Mouse (Mus musculus): ENCODE measurements around the gene Scn3a.
"Not testable (repeated sequence)": the region's sequence is repeated elsewhere in the genome, so short reads cannot be mapped to it uniquely, and the experiment has no call there.

Scn3a gene

DNA sequence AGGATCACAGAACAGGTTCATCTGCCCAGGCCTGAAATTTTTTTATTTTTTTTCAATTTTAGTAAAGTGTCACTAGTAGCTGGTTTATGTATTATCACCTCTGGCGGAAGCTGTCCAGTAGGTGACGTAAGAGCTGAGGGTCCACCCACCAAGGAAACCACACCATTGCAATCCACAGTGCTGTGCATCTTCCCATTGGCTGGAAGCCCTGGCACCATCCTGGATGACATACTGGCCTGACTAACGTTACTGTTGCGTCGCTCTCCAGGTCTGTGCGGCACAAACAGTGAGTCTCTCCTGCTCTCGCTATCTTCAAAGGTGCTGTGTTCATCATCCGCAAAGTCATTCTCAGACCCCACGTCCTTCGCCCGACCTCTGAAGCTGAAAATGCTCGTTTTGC, 59.2 kb downstream of the Scn3a start:
- no peak for ATAC-seq (ENCODE audit: insufficient number of reproducible peaks, low FRiP score, low TSS enrichment)

DNA sequence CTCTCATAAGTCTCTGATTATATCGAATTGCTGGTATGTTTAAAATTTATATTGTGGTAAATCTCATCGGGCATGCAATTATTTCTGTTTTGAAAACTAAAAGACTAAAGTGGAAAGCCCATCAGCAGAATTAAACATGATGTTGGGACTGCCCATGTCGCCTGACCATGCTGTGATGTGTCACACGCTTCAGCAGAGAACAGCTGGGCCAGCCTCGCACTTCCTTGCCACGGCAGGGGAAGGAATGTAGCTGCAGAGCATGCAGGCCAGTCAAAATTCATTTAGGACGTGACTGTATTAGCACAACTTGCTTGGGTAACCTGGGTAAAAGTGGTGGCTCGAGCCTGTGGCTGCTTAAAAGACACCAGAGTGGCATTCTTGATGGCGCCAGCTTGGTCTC, 77.0 kb downstream of the Scn3a start:
- ATAC-seq (ENCODE audit: insufficient number of reproducible peaks, low FRiP score, low TSS enrichment), result no peak

DNA sequence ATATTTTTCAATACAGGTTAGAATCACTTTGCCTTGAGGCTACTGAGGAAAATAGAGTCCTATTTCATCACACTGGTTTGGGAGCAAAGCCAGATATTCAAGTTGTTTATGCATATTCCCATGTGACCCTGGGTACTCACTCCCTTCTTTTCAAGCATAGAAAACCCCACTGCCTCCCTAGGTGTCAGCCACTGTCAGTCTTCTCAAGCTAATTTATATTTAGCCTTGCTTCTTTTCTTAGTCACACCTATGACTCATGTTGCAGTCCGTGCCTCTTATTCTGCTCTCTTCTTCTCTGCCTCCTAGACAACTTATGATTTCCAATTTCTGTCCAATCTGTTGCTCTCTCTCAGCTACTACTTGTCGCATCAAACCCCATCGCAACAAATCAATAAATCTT, 84.0 kb downstream of the Scn3a start:
- ATAC-seq (ENCODE audit: insufficient number of reproducible peaks, low FRiP score, low TSS enrichment), result no peak

DNA sequence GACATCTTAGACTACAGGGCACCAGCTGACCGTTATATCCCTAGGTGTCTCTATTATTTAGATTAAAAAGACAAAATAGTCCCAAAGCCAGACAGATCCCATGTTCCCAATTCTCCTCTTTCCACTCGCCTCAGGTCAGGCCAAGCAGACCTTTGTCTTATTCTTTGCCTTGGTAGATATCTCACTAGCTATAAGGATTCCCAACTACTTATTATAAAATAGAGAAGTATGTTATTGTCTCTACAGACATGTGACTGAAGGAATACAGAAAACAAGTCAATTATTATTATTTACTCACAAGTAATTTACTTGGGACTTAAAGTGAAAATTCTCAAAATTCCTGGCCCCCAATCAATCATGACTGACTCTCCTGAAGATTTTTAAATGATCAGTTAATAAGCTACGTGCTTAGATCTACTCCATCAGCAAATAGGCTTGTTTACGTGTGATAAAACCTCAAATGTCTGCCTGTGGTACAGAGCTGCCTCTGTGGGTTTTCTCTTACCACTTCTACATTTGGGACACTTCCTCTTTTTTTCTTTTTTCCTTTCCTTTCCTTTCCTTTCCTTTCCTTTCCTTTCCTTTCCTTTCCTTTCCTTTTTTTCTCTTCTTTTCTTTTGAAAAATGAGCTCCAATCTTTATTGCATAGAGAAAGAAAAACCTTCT, 86.3 kb downstream of the Scn3a start:
- ATAC-seq (ENCODE audit: insufficient number of reproducible peaks, low FRiP score, low TSS enrichment), result no peak

DNA sequence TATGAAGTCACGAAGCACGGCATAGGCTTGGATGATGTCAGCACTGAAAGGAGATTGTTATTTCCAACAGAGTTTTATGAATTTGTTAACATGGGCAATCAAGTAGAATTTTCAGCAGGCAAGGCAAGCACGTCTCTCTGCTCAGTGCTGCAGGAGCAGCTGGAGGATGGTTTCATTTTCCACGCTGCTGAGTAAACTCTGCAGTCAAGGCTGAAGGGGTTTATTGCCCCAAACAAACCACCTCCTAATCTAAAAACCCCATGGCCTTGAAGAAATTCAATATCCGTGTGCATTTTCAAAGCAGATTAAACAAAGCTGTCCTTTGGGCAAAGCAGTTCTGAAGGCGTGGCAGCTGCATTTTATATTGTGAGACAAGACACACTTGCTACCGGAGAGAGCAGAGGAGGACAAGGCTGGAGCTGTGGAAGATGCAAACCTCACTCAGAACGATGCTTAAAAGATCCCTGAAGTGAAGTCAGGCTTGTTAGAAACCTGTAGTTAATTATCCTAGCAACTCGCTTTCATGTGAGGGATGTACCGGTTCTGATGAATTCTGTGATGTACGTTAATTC, 96.0 kb downstream of the Scn3a start:
- no peak for ATAC-seq (ENCODE audit: insufficient number of reproducible peaks, low FRiP score, low TSS enrichment)

DNA sequence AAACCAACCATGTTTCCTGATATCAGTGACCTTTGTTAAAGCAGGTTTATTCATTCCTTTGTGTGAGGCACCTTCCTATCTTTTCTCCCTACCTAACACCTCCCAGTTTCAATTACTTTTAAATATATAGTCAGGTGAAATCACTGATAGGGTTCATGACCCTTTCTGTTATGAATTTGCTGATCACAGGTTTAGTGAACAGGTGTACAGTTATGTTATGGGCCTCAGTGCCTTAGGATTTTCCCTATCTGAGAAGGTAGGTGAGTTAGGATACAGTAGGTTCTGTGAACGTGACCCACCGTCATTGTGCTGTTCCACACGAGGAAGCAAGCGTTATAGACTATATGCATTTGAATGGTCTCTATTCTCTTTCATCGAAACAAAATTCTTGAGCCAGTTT, 101.7 kb downstream of the Scn3a start:
- no peak for ATAC-seq (ENCODE audit: insufficient number of reproducible peaks, low FRiP score, low TSS enrichment)

DNA sequence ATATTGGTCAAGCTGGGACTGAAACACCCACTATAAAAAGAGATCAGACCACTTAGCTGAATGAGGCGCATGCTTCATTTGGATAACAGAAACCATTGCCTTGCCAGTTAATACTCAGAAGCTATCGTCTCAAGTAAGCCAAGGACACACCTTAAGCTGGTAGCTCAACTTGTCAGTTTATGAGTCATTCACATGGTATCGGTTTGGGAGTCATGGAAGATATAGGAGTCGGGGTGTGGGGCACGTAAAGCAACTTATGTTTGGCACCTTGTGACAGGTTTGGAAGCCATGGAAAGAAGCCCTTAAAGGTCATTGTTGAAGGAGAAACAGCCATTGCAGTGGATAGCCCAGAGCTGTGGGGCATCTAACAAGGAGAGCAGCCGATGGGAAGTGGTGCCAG, 113.7 kb downstream of the Scn3a start:
- ATAC-seq (ENCODE audit: insufficient number of reproducible peaks, low FRiP score, low TSS enrichment), result no peak

DNA sequence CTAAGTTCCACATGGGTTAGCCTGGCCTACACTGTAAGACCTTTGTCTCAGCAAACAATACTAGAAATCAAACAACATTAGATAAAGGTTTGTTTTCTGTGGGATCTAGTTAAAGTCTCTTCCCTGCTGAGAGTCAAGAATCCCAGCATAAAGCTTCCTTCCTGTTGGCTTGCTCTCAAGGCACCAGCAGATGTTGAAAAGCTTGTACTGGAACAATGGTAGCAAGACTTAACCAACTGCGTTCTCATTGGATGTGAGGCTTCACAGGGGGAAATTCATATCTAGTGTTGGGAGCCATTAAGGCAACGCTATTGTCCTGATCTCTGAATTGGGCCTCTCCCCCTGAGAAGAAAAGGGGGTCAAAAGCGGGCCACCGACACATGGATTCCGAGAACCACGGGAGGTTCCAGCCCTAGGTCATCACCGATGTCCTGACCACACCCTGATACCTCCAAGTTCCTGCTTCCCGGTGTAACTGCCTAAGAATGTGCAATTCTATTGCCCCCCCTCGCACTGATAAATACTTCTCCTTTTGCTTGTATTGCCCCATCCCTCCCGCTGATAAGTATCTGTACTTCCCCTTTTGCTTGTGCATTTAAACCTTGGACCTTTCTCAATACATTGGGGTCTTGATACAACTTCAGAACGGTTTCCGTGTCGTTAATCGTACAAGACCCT, 115.9 kb downstream of the Scn3a start:
- not testable (repeated sequence) for ATAC-seq (ENCODE audit: insufficient number of reproducible peaks, low FRiP score, low TSS enrichment)

DNA sequence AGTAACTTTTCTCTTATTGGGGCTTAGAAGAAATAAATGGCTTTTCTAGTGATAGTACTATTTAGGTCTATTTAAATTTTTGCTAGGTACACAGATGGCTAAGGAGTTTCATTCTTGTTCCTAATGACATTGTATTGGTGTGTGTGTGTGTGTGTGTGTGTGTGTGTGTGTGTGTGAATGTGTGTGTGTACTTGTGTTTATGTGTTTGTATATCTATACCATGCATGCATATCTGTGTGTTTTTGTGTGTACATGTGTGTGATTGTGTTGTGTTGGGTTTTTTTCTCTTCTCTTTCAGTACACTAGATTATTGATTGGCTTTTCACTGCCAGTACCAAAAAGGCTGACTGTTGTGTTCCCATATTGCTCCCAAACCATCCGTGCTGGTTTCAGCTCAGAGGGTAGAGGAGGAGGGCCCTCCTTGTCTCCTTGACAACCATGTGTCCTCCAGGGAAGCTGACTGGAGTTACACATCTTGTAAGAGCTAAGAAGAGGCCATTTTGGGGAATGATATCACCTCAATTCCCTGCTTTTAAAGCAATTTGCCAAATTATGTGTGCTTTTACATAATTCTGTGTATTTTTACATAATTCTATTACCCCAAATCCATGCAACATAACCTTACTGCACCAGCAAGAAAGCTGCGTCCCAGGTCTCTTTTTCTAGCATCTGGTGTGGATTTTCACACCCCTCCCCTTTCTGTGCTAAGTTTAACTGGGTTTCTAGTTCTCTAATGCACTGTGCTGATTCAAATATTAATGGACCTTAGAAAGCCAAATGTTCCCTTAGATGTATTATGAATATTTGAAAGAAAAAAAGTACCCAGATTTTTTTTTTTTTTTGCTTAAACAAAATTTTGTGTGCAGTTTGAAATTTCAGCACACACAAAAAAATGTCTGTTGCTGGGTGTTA, 116.7 kb downstream of the Scn3a start:
- ATAC-seq (ENCODE audit: insufficient number of reproducible peaks, low FRiP score, low TSS enrichment), result no peak

DNA sequence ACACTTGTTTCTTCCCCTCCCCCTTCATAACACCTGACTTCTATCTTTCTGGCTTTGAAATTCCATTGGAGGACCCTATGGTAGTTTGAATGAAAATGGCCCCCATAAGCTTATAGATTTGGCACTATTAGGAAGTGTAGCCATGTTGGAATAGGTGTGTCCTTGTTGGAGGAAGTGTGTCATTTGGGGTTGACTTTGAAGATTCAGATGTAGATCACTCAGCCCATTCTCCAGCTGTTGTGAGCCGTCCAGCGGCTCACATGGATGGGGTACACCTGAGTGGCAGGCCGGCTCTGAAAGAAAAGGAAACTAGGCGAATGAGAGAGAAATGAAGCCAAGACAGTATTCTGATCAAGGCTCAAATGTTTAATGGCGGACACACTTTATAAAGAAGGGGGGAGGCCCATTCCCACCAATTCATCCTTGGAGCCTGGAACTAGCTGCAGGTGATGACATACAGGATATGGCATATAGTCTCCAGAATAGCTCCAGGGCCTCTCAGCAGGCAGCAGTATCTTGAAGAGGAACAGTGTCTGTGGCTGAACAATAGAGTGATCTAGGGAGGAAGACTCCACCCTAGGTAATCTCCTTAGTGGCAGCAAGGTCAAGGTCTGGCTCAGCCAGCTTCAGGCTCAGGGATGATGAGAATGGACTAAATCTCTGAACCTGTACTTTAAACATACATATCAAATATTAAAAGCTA, 118.2 kb downstream of the Scn3a start:
- ATAC-seq (ENCODE audit: insufficient number of reproducible peaks, low FRiP score, low TSS enrichment), result no peak

DNA sequence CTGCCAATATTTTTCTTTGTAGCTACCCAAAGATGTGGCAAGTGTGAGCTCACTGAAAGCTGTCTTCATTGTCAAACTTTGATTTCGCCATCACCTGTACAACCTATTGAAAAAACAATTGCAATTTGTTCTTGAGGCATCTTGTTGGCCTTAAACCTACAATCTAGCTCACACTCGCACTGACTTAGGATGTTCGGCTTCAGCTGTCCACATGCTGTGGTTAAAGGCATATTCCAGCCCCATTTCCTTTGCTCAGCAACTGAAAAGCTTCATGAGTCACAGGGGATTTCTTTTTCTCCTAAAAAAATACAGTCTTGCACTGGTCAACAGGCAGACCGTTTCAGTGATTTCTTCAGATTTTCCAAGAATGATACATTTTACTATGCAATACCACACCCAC, 124.3 kb downstream of the Scn3a start:
- no peak for ATAC-seq (ENCODE audit: insufficient number of reproducible peaks, low FRiP score, low TSS enrichment)

DNA sequence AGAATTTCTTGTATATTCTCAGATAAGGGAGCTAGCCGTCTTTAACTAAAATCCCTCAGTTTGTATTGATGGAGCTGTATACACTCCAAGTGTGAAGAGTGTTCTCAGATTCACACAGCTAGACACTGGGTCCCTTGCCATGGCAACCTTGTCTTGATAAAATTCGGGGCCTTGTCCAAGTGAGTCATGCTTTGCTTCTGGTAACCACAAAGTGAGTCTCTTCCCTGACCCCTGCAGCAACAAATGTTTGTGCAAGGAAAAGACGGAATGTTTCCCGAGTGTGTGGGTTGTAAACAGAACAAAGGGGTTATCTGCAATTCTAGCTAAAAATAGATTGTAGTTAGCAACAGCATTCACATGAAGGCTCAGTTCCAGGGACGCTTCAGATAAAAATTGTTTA, 125.9 kb downstream of the Scn3a start:
- no peak for ATAC-seq (ENCODE audit: insufficient number of reproducible peaks, low FRiP score, low TSS enrichment)

DNA sequence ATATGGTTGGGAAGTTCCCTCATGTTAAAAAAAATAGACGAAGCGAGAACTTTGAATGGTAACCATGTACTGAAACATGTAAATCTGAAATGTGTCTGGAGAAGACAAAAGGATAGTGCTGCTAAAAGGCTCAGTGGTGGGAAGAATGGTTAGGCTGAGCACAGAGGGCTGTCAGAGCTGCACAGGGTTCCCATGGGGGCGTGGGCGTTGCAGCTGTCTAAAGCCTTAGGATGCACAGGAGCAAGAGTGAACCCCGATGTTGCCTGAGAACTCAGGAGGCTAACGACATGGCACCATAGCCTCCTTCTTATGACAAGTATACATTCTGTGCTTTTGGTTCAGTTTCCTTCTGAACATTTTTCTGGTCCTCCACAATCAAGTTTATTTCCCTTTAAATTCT, 126.3 kb downstream of the Scn3a start:
- no peak for ATAC-seq (ENCODE audit: insufficient number of reproducible peaks, low FRiP score, low TSS enrichment)

DNA sequence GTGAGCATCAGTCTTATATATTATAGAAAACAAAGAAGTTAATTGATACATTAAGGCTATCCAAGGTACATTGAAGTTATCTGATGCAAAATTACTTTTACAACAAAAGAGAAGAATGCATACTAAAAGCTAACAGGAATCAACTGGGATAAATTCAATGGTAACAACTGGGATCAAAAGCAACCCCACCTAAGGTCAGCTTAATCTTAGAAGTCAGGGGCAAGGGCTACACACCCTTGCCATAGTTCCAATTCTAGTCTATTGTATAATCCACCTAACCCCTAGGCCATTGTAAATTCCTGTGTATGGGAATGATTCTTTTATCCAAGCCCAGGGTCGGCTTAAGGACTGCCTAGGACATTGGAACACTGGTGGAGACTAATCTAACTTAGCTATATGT, 130.5 kb downstream of the Scn3a start:
- ATAC-seq (ENCODE audit: insufficient number of reproducible peaks, low FRiP score, low TSS enrichment), result no peak

DNA sequence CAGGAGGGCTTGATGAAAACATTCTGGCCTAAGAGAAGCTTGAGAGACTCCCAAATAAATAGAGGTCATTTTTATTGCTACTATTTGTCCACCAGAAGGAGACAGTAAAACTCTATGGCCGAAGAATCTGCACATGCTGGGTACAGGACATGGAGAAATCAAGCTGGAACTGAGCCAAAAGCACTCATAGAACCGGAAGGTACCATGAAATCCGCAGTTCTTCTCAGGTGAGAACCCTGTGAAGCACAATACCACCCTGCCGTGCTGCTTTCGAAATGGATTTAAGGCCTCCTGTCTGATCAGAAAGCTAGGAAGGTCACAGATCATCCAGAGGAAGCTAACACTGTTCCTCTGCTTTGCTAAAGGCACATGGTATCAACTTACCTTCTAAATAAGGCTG, 143.9 kb downstream of the Scn3a start:
- ATAC-seq (ENCODE audit: insufficient number of reproducible peaks, low FRiP score, low TSS enrichment), result no peak

DNA sequence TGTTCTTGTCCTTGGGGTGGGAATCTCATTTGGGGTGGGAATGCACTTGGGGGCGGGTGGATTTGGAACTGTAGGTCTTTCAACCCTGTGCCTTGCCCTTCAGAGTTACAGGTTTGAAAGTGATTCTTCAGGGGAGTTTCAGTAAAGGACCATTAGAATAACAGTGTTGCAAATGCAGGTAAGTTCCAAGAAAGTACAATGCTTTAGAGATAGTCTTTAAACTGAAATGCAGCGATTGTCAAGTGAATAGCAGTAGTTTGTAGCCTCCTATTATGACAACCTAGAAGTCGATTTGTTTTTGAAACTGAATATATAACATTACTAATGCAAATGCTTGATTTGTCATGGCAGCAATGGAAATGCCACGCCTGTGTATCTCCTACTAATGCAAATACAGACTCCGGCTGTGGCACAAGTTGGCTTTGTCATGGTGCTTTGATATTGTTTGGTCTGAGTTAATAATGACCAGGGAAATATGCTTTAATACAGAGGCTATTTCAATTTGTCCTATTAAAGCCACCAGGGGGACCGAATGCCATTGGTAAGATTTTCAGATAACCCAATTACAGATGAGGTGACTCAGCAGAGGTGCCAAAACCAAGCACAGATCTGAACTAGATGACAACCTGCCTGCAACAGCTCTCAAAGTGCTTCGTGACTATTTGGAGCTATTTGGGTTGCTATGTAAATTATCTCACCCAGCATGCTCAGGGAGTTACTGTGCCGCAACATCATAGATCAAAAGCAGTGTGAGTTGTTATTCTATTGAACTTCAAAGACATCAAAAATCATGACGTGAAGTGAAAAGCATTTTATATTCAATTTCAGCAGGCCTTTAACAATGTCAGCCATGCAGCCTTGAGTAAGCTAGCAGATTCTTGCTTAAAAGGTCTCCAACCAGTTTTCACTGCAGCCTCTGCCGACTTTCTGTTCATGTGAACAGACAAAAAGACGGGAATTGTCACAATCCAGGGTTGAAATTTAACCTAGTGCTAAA, 145.9 kb downstream of the Scn3a start:
- no peak for ATAC-seq (ENCODE audit: insufficient number of reproducible peaks, low FRiP score, low TSS enrichment)

DNA sequence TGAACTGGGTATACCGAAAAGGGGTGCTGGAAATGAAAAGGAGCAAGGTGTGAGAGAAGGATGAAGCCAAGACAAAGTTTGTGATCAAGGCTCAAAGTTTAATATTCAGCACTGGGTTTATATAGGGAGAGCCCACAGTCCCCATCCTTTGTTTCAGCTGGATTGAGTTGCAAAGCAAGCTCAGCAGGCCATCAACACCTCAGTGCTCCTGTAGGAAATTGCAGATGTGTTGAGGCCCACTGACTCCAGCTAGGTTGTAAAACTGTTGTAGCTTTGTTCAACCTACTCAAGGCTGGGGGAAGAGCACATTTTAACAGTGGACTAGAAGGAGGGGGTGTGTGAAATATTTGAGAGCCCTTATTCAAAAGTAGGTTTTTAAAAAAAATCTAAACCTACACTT, 148.8 kb downstream of the Scn3a start:
- no peak for ATAC-seq (ENCODE audit: insufficient number of reproducible peaks, low FRiP score, low TSS enrichment)

DNA sequence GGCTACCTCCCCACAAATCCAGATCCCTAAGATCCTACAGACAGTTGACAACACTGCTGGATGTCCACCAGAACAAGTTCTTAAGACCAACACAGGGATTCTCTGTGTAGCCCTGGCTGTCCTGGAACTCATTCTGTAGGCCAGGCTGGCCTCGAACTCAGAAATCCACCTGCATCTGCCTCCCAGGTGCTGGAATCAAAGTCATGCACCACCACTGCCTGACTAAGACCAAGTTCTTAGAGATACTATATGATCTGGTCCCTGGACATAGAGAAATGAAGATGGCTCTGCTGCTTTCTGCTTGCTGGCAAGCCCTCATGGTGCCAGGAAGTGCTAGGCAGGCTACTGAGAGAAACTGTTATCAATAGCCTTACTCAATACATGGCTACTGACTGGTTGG, 150.9 kb downstream of the Scn3a start:
- no peak for ATAC-seq (ENCODE audit: insufficient number of reproducible peaks, low FRiP score, low TSS enrichment)

DNA sequence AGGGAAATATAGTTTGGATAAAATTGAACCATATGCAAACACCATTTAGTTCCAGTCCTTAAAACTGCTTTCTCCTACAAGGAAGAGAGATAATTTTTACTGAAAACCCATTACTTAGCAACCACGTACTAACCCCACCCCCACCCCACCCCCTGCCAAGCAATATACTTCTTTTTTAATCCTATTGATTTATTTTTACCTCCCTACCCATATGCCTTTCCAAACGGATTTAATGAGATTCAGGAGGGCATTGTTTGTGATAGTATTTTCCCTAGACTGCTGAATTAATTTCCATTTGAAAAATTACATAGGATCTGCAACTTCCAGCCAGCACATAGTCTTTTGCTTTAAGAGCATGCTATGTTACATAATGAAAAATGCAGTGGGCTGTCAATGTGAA, 152.1 kb downstream of the Scn3a start:
- ATAC-seq (ENCODE audit: insufficient number of reproducible peaks, low FRiP score, low TSS enrichment), result no peak

Measured in cerebellum, adult (tissue).